Comparison of ENCODE assay signal across 9 mouse cellular contexts in genomic region chr14:11552521-11553272, GRCm38 (mm10). TPM values are rescaled to one million over a fixed set of nuclear protein-coding genes. Genes with fewer than 3 reads are reported as not detected.
DNase-seq lines count a peak whose midpoint lies in the region; ATAC-seq and TF ChIP-seq lines count a peak whose summit lies in the region.
"Had no signal": no experiment of that assay in that cellular context is flagged by ENCODE, and none has a peak within 500 bp of the region (broad histone marks: within the 10 kb centered on the region; RNA-seq: fewer than 3 reads in every experiment).

No protein-coding gene starts in this region.

- H3K4me3 ChIP-seq in layer of hippocampus, adult 2 months = peak overlapping the region; percentile 94
- H3K4me3 ChIP-seq in heart, adult 2 months = peak overlapping the region; percentile 98
- H3K4me3 ChIP-seq in liver, embryonic 13.5 days (replicated peaks) = peak overlapping the region; percentile 55
- peak overlapping the region; percentile 67 for H3K4me3 ChIP-seq in neural tube, embryonic 14.5 days (ENCODE audit: low read depth, low read length)

- H3K27ac ChIP-seq in layer of hippocampus, adult 2 months = peak overlapping the region; percentile 97
- peak overlapping the region; percentile 96 for H3K27ac ChIP-seq in heart, adult 2 months
- peak overlapping the region; percentile 43 for H3K27ac ChIP-seq in liver, embryonic 13.5 days
- H3K27ac ChIP-seq in neural tube, embryonic 14.5 days (ENCODE audit: low read depth, low read length) = peak overlapping the region; percentile 92

- TF ChIP-seq POLR2A in heart, adult 2 months (IDR thresholded peaks at IDR 0.05; ENCODE audit: insufficient read depth, low read depth, low read length) = no peak

- peaks cover 8% of the 10 kb centered on the region for H3K4me1 ChIP-seq in heart, adult 2 months (ENCODE audit: control insufficient read depth, insufficient read depth, low read length)
- no peaks in the 10 kb centered on the region for H3K4me1 ChIP-seq in liver, embryonic 13.5 days (replicated peaks)
- H3K4me1 ChIP-seq in neural tube, embryonic 14.5 days (ENCODE audit: control insufficient read depth, insufficient read depth, low read length) = peaks cover 16% of the 10 kb centered on the region

- H3K79me2 ChIP-seq in heart, adult 2 months (replicated peaks; ENCODE audit: control insufficient read depth, insufficient read depth, low read length) = 0 out of 2 replicates have a peak, but pooled peaks cover 1% of the 10 kb centered on the region

- H3K9me3 ChIP-seq in liver, embryonic 13.5 days (replicated peaks) = no peaks in the 10 kb centered on the region
- no peaks in the 10 kb centered on the region for H3K9me3 ChIP-seq in neural tube, embryonic 14.5 days (ENCODE audit: control insufficient read depth, low read length)

- TF ChIP-seq EP300 in heart, adult 2 months (IDR thresholded peaks at IDR 0.05; ENCODE audit: insufficient read depth, low read depth, low read length) = no peak

- peak overlapping the region; percentile 70 for H3K9ac ChIP-seq in heart, adult 2 months (ENCODE audit: low read depth, low read length)
- peak overlapping the region; percentile 56 for H3K9ac ChIP-seq in liver, embryonic 13.5 days
- peak overlapping the region; percentile 76 for H3K9ac ChIP-seq in neural tube, embryonic 14.5 days (replicated peaks; ENCODE audit: low read depth, low read length)

- H3K36me3 ChIP-seq in heart, adult 2 months (ENCODE audit: control insufficient read depth, insufficient read depth, low read length) = no peaks in the 10 kb centered on the region
- no peaks in the 10 kb centered on the region for H3K36me3 ChIP-seq in liver, embryonic 13.5 days
- H3K36me3 ChIP-seq in neural tube, embryonic 14.5 days (ENCODE audit: control insufficient read depth, insufficient read depth, low read length) = no peaks in the 10 kb centered on the region

- intact Hi-C loops in heart, adult 2 months (cut with DNase I) = loop anchor here (5.0 to 10.0 kb wide), 3 partner anchors 132 to 388 kb away; partner anchors contain the start of gene Fhit

- WGBS in heart, adult 2 months = under 1% methylated on average over 33 of the region's 33 CpGs
- WGBS in liver, embryonic 13.5 days (ENCODE audit: insufficient replicate concordance) = 2% methylated on average over 33 of the region's 33 CpGs
- 2% methylated on average over 33 of the region's 33 CpGs for WGBS in neural tube, embryonic 14.5 days

- DNase-seq in layer of hippocampus, adult 2 months (ENCODE audit: low spot score in 2 of 2) = peak; percentile 6 to 28
- no peak for DNase-seq in layer of hippocampus, adult 9-10 months (ENCODE audit: low spot score)
- peak; percentile 52 to 53 for DNase-seq in cerebellum, postnatal 14 days
- DNase-seq in heart, adult 2 months = peak; percentile 51 to 66
- DNase-seq in kidney, adult 18-20 months = peak; percentile 67
- no peak for DNase-seq in liver, embryonic 13.5 days
- no peak for DNase-seq in T-cell, adult 2 months (ENCODE audit: low spot score)

- no peaks in the 10 kb centered on the region for H3K27me3 ChIP-seq in heart, adult 2 months (ENCODE audit: control insufficient read depth, insufficient read depth, low read length)
- peaks cover 66% of the 10 kb centered on the region for H3K27me3 ChIP-seq in liver, embryonic 13.5 days
- no peaks in the 10 kb centered on the region for H3K27me3 ChIP-seq in neural tube, embryonic 14.5 days (ENCODE audit: control insufficient read depth, insufficient read depth, low read length)

- peak overlapping the region; percentile 63 for H3K4me2 ChIP-seq in liver, embryonic 13.5 days
- peak overlapping the region; percentile 81 for H3K4me2 ChIP-seq in neural tube, embryonic 14.5 days (ENCODE audit: low read depth, low read length)

- peak; percentile 9; the same call in 1 of the 2 replicates for ATAC-seq in liver, embryonic 13.5 days (ENCODE audit: low read depth)
- peak; percentile 25 for ATAC-seq in neural tube, embryonic 14.5 days (ENCODE audit: low read depth)

- no peak for TF ChIP-seq CTCF in layer of hippocampus, adult 2 months (conservative IDR thresholded peaks at IDR 0.05)
- no peak for TF ChIP-seq CTCF in heart, adult 2 months (IDR thresholded peaks at IDR 0.05)

RNA-seq across cellular contexts. Expression of gene Ptprg, which starts 0.6 kb away (rescaled TPM):
- 100 to 1,000 TPM; 106 to 112 TPM for total RNA-seq in layer of hippocampus, adult 2 months (2021)
- 10 to 100 TPM; 54.0 to 57.1 TPM for total RNA-seq in heart, adult 2 months (2021)
- polyA plus RNA-seq in heart, adult 2 months (2012; rRNA removed) = 25.1 and 44.0 TPM in 2 replicates
- 1.5 and 2.0 TPM in 2 replicates for polyA plus RNA-seq in liver, embryonic 13.5 days (2015; fragmentation: Nextera tagmentation; extraction: Ambion mirVana)
- 42.3 and 48.0 TPM in 2 replicates for polyA plus RNA-seq in neural tube, embryonic 14.5 days (2014; fragmentation: Nextera tagmentation; extraction: Ambion mirVana)
- total RNA-seq: hematopoietic stem cell, adult 5-6 weeks had no signal

Comparison
In these comparisons a context has a peak if more than half of its experiments do, and no peak if none do; other contexts are left out.
1. DNase-seq: peak in layer of hippocampus, adult 2 months (2 of 2), cerebellum, postnatal 14 days (2 of 2), heart, adult 2 months (2 of 2) and kidney, adult 18-20 months (single experiment); none in layer of hippocampus, adult 9-10 months (single experiment), liver, embryonic 13.5 days (single experiment) and T-cell, adult 2 months (single experiment).
2. H3K27ac ChIP-seq: peak in every context shown above with its lines; median percentile 97 in layer of hippocampus, adult 2 months; 96 in heart, adult 2 months; 92 in neural tube, embryonic 14.5 days; 43 in liver, embryonic 13.5 days.
3. Peak in every context shown above with its lines, with median percentiles within 50 percentile points of each other: H3K4me3 ChIP-seq and H3K9ac ChIP-seq.